Mouse (Mus musculus) cerebellum, postnatal 36 days (tissue): Measurements from ENCODE around the gene Rspry1.
A peak's percentile ranks its signal among the peaks of the same experiment; 100 is the strongest.

Experiments used
- DNase-seq, 2 experiments: peaks; one replicate each; pipeline ENCODE4 v3.0.0; 2021 to 2022; ENCODE audit warnings: mixed read lengths in 2 of 2

Gene Rspry1

GRCm38 (mm10) chr8:94604030-94604429, 2.3 kb downstream of the Rspry1 start:
- DNase-seq, result no peak

GRCm38 (mm10) chr8:94607064-94607463, 5.3 kb downstream of the Rspry1 start:
- no peak for DNase-seq

- no peak for DNase-seq
Measured at GRCm38 (mm10) chr8:94624885-94625284, 23.1 kb downstream of the Rspry1 start.

GRCm38 (mm10) chr8:94633564-94634194, 31.9 kb downstream of the Rspry1 start:
- no peak for DNase-seq

- DNase-seq, result no peak
Measured at GRCm38 (mm10) chr8:94634211-94634610, 32.5 kb downstream of the Rspry1 start.

- DNase-seq, result no peak
Measured at GRCm38 (mm10) chr8:94641183-94641582, 39.4 kb downstream of the Rspry1 start.

- no peak for DNase-seq
Measured at GRCm38 (mm10) chr8:94641938-94642337, 40.2 kb downstream of the Rspry1 start.

- DNase-seq, result no peak
Measured at GRCm38 (mm10) chr8:94645202-94645601, 43.5 kb downstream of the Rspry1 start.

GRCm38 (mm10) chr8:94646165-94646564, 44.4 kb downstream of the Rspry1 start:
- DNase-seq, result no peak

GRCm38 (mm10) chr8:94649496-94649895, 47.8 kb downstream of the Rspry1 start:
- no peak for DNase-seq

GRCm38 (mm10) chr8:94652951-94653350, 51.2 kb downstream of the Rspry1 start:
- no peak for DNase-seq

GRCm38 (mm10) chr8:94654994-94655393, 53.3 kb downstream of the Rspry1 start:
- DNase-seq, result no peak

- no peak for DNase-seq
Measured at GRCm38 (mm10) chr8:94658031-94658430, 56.3 kb downstream of the Rspry1 start.

- DNase-seq, result no peak
Measured at GRCm38 (mm10) chr8:94660418-94660817, 58.7 kb downstream of the Rspry1 start.

GRCm38 (mm10) chr8:94664722-94665121, 63.0 kb downstream of the Rspry1 start:
- DNase-seq, result no peak

GRCm38 (mm10) chr8:94666456-94667308, 64.9 kb downstream of the Rspry1 start, which contains the start of gene Arl2bp:
Gene Arl2bp (plus strand): TSS chr8:94666600.
- DNase-seq, result peak; percentile 92 to 94

GRCm38 (mm10) chr8:94674384-94674783, 72.6 kb downstream of the Rspry1 start:
- no peak for DNase-seq

GRCm38 (mm10) chr8:94675923-94676322, 74.2 kb downstream of the Rspry1 start:
- DNase-seq, result no peak

- DNase-seq, result no peak
Measured at GRCm38 (mm10) chr8:94678582-94678981, 76.8 kb downstream of the Rspry1 start.

GRCm38 (mm10) chr8:94680414-94680813, 78.7 kb downstream of the Rspry1 start:
- no peak for DNase-seq

GRCm38 (mm10) chr8:94682732-94683524, 81.2 kb downstream of the Rspry1 start:
- DNase-seq, result no peak

- no peak for DNase-seq
Measured at GRCm38 (mm10) chr8:94684287-94684686, 82.5 kb downstream of the Rspry1 start.

GRCm38 (mm10) chr8:94685953-94686352, 84.2 kb downstream of the Rspry1 start:
- no peak for DNase-seq
